Mouse (Mus musculus) ES-Bruce4 (cell line): ENCODE results near the gene Grik2. TPM values are rescaled to one million over a fixed set of nuclear protein-coding genes. Genes with fewer than 3 reads are reported as not detected.

ENCODE experiments used
- H3K27ac ChIP-seq: 2 replicates; pipeline ENCODE4 v1.5.1; 2012; ENCODE audit warnings: low read length, inconsistent platforms; ENCODE audit not compliant: insufficient read depth
- H3K27me3 ChIP-seq: 2 replicates; pipeline ENCODE4 v1.6.1; 2012; ENCODE audit warnings: mild to moderate bottlenecking, low read length, inconsistent platforms; ENCODE audit not compliant: control insufficient read depth, poor library complexity, insufficient read depth, severe bottlenecking
- H3K36me3 ChIP-seq: 2 replicates; pipeline ENCODE4 v1.6.1; 2012; ENCODE audit warnings: inconsistent platforms, mild to moderate bottlenecking, low read length, moderate library complexity; ENCODE audit not compliant: control insufficient read depth, poor library complexity, insufficient read depth, severe bottlenecking
- H3K4me1 ChIP-seq: one replicate; pipeline ENCODE4 v1.8.1; 2011; ENCODE audit warnings: low read length; ENCODE audit not compliant: control insufficient read depth, insufficient read depth
- H3K4me3 ChIP-seq: 2 replicates; pipeline ENCODE4 v1.5.1; 2011; ENCODE audit warnings: low read depth, mild to moderate bottlenecking, low read length
- H3K9ac ChIP-seq: 2 replicates; pipeline ENCODE4 v1.6.1; 2012; ENCODE audit warnings: low read depth, mild to moderate bottlenecking, inconsistent platforms; ENCODE audit not compliant: poor library complexity, severe bottlenecking
- H3K9me3 ChIP-seq: replicated peaks from 2 replicates; pipeline ENCODE4 v1.6.1; 2012; ENCODE audit warnings: mild to moderate bottlenecking, low read length, inconsistent platforms; ENCODE audit not compliant: control insufficient read depth, poor library complexity, insufficient read depth, severe bottlenecking
- CTCF ChIP-seq: IDR thresholded peaks from one replicate; pipeline ENCODE4 v1.8.1; 2011; ENCODE audit warnings: low read depth, low read length
- EP300 ChIP-seq: IDR thresholded peaks from 2 replicates; pipeline ENCODE4 v1.6.1; 2011; ENCODE audit warnings: low read depth, low read length; ENCODE audit not compliant: insufficient read depth
- POLR2A ChIP-seq: IDR thresholded peaks from one replicate; pipeline ENCODE4 v1.8.1; 2011; ENCODE audit warnings: low read length; ENCODE audit not compliant: insufficient read depth
- polyA plus RNA-seq: library from polyadenylated mRNA; stranded (reverse); fragments of >200 nt; gene quantifications from 2 replicates; pipeline ENCODE4 v1.2.4, GENCODE M21; 2011; ENCODE audit warnings: low read depth; ENCODE audit not compliant: missing spikeins, insufficient read depth, insufficient read length

Grik2 gene
- polyA plus RNA-seq, 1 experiment: not detected

DNA sequence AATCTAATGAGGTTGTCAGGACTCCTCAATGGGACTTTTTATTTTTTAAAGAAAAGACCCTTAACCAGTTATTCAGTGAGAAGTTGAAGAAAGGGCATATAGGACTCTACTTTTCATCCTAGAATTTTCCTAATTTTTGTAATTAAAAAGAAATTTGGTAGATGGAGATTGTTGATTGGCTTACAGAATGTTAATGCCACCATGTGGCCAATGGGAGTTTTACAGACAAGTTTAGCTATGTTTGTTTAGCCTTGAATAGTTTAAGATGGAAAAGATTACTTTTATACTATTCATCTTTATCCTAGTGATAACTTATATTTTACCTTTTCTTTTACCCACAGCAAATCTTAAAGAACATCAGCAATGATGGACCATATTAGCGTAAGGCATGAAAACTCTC, 268.8 kb downstream of the Grik2 start:
- Histone ChIP-seq H3K4me3 (no peak overlapping the region), H3K4me1 (no peaks in the 10 kb centered on the region), H3K36me3 (no peaks in the 10 kb centered on the region), H3K9me3 (no peaks in the 10 kb centered on the region), H3K27ac (no peak overlapping the region), H3K27me3 (no peaks in the 10 kb centered on the region), H3K9ac (no peak overlapping the region)
- TF ChIP-seq CTCF: no peak
- no peak for TF ChIP-seq EP300
- TF ChIP-seq POLR2A: no peak

DNA sequence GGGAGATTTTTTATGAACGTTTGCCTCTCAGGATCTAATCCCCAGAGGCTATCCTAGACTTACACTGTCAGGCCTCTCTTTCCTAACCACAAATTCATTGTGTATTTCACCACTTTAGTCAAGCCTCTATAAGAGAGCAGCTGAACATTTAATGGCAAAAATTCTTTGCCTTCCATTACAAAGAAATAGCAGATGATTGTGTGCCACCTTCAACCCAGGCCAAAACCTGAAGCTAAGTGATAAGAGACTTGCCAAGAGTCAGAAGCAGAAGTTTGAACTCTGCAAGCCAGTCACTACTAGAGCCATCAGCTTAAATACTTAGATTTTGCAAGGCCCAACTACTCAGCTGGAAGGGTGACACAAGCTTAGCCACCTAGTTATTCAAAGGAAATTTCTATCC, 287.9 kb downstream of the Grik2 start:
- Histone ChIP-seq H3K9me3 (no peaks in the 10 kb centered on the region), H3K27ac (no peak overlapping the region), H3K27me3 (no peaks in the 10 kb centered on the region), H3K4me3 (no peak overlapping the region), H3K9ac (no peak overlapping the region), H3K4me1 (no peaks in the 10 kb centered on the region), H3K36me3 (no peaks in the 10 kb centered on the region)
- no peak for TF ChIP-seq CTCF
- no peak for TF ChIP-seq POLR2A
- no peak for TF ChIP-seq EP300

DNA sequence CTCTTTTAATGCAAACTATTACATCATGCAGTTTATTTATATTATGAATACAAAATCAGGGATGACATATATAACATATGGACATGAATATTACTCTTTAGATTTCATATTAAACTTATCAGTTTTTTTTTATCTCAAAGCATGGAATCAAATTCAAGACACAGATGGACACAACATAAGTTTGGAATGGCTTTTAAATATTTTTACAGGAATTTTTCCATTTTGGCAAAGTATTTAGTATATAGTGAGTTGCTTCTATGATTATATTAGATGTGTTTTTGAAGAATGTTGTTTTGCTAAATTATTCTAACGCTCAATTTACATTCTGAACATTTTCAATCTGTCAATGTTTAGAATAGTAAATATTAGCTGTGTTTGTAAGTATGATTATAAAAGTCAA, 291.3 kb downstream of the Grik2 start:
- Histone ChIP-seq H3K9me3 (no peaks in the 10 kb centered on the region), H3K4me3 (no peak overlapping the region), H3K27me3 (no peaks in the 10 kb centered on the region), H3K4me1 (no peaks in the 10 kb centered on the region), H3K27ac (no peak overlapping the region), H3K9ac (no peak overlapping the region), H3K36me3 (no peaks in the 10 kb centered on the region)
- TF ChIP-seq EP300: no peak
- no peak for TF ChIP-seq POLR2A
- no peak for TF ChIP-seq CTCF

- Histone ChIP-seq H3K27ac (no peak overlapping the region), H3K36me3 (no peaks in the 10 kb centered on the region), H3K9me3 (no peaks in the 10 kb centered on the region), H3K27me3 (no peaks in the 10 kb centered on the region), H3K4me1 (no peaks in the 10 kb centered on the region), H3K4me3 (no peak overlapping the region), H3K9ac (no peak overlapping the region)
- peak; percentile 46 for TF ChIP-seq CTCF
- TF ChIP-seq POLR2A: no peak
- no peak for TF ChIP-seq EP300
Observed at GRCm38 (mm10) chr10:49481439-49481838, 307.1 kb downstream of the Grik2 start.

DNA sequence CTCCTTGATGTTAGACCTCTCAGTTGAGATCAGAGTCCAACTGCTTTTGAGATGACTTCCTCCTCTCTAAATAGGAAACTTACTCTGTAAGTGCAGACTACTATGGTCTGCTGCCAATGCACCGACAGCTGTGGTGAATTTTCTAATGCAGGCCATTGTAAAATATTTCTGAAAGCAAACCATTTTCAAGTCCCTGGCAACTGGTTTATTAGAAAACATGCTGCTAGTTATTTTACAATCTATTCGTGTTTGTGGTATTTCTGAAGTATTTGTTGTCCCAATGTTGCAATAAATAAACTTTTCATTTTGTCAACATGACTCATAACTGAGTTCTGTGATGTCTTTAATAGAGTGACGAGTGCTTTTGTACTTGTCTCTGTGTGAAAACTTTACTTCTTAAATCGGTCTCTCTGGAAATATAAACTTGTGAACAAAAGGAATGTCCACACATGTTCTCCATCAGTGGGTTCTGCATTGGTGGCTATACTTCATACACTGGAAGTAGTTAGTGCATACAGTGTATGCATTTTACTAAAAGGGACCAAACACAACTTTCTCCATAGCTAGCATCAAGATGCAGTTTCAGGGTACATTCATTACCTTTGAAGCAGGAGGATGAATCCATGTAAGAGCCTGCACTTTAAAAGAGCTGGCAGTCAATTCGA, 308.3 kb downstream of the Grik2 start:
- no peaks in the 10 kb centered on the region for H3K27me3 ChIP-seq
- H3K27ac ChIP-seq: no peak overlapping the region
- no peaks in the 10 kb centered on the region for H3K36me3 ChIP-seq
- H3K4me1 ChIP-seq: no peaks in the 10 kb centered on the region
- no peak overlapping the region for H3K4me3 ChIP-seq
- no peaks in the 10 kb centered on the region for H3K9me3 ChIP-seq
- no peak for TF ChIP-seq EP300
- no peak for TF ChIP-seq POLR2A
- TF ChIP-seq CTCF: no peak
- H3K9ac ChIP-seq: no peak overlapping the region

DNA sequence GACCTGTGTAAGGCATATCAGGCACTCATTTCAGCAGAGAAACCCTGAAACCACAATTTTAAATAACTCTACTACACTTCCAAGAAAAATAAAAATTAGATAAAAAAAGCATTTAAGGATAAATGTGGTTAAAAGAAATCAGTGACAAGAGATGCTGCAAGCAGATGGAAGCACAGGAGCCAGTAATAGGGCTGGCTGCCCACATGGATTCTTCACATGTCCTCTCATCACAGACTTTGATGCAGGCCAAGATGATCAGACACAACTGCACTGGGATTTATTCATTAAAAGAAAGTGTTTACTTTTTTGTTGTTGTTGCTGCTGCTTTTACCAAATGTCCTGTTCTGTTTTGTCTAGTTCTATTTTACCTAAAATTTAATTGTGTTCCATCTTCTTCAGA, 315.0 kb downstream of the Grik2 start:
- Histone ChIP-seq H3K9me3 (no peaks in the 10 kb centered on the region), H3K4me3 (no peak overlapping the region), H3K27ac (no peak overlapping the region), H3K36me3 (no peaks in the 10 kb centered on the region), H3K27me3 (no peaks in the 10 kb centered on the region), H3K4me1 (no peaks in the 10 kb centered on the region), H3K9ac (no peak overlapping the region)
- no peak for TF ChIP-seq POLR2A
- TF ChIP-seq EP300: no peak
- TF ChIP-seq CTCF: no peak
